Mouse (Mus musculus) hindbrain, embryonic 15.5 days (tissue): ENCODE measurements around the gene 1700013F07Rik. TPM values are rescaled to one million over a fixed set of nuclear protein-coding genes. Genes with fewer than 3 reads are reported as not detected.
"Not testable (repeated sequence)": the region's sequence is repeated elsewhere in the genome, so short reads cannot be mapped to it uniquely, and the experiment has no call there.

Source experiments
- ATAC-seq: fragments of 200-750 bp; cut with Nextera tagmentation; 2 replicates; pipeline ENCODE4 v1.8.0; 2017; ENCODE audit warnings: low read depth, moderate number of reproducible peaks, moderate TSS enrichment; ENCODE audit not compliant: low FRiP score
- H3K27ac ChIP-seq: fragments of 300-500 bp; sonication (generic); replicated peaks from 2 replicates; pipeline ENCODE4 v1.5.1; 2015; ENCODE audit warnings: mild to moderate bottlenecking, inconsistent platforms
- H3K27me3 ChIP-seq: fragments of 300-500 bp; sonication (generic); 2 replicates; pipeline ENCODE4 v1.6.1; 2015; ENCODE audit warnings: control low read depth, inconsistent platforms
- H3K36me3 ChIP-seq: fragments of 300-500 bp; sonication (generic); 2 replicates; pipeline ENCODE4 v1.6.1; 2015; ENCODE audit warnings: control low read depth, inconsistent platforms
- H3K4me1 ChIP-seq: fragments of 300-500 bp; sonication (generic); replicated peaks from 2 replicates; pipeline ENCODE4 v1.6.1; 2015; ENCODE audit warnings: control low read depth, inconsistent platforms
- H3K4me2 ChIP-seq: fragments of 300-500 bp; sonication (generic); 2 replicates; pipeline ENCODE4 v1.6.1; 2015; ENCODE audit warnings: moderate library complexity, mild to moderate bottlenecking, inconsistent platforms
- H3K4me3 ChIP-seq: fragments of 300-500 bp; sonication (generic); 2 replicates; pipeline ENCODE4 v1.5.1; 2015; ENCODE audit warnings: mild to moderate bottlenecking, inconsistent platforms
- H3K9ac ChIP-seq: fragments of 300-500 bp; sonication (generic); 2 replicates; pipeline ENCODE4 v1.6.1; 2015; ENCODE audit warnings: inconsistent platforms
- H3K9me3 ChIP-seq: fragments of 300-500 bp; sonication (generic); 2 replicates; pipeline ENCODE4 v1.6.1; 2016; ENCODE audit warnings: control low read depth, inconsistent platforms
- WGBS: fragments of 180-500 bp; shearing (Covaris S2); methylation state at CpG from one replicate; pipeline ENCODE4 v1.1.7; 2015; 5-methylcytosine and 5-hydroxymethylcytosine counted together
- polyA plus RNA-seq: library from polyadenylated mRNA; unstranded; fragments of >200 nt; fragmentation: Nextera tagmentation; extraction: Ambion mirVana; gene quantifications from 2 replicates; pipeline ENCODE4 v1.2.1, GENCODE M21; 2015

The 1700013F07Rik gene
- polyA plus RNA-seq, 1 experiment from 2014 or later, result 2.4 TPM

- ATAC-seq, result no peak
- Histone ChIP-seq H3K9ac (no peak overlapping the region), H3K27ac (no peak overlapping the region), H3K27me3 (no peaks in the 10 kb centered on the region), H3K4me1 (peaks cover 20% of the 10 kb centered on the region), H3K4me3 (no peak overlapping the region), H3K9me3 (no peaks in the 10 kb centered on the region), H3K4me2 (no peak overlapping the region), H3K36me3 (peaks cover 32% of the 10 kb centered on the region)
- WGBS, result 90% methylated on average over 4 of the region's 4 CpGs
These were observed 23.9 kb downstream of the 1700013F07Rik start for GRCm38 (mm10) chr3:108557888-108558287.

GRCm38 (mm10) chr3:108562133-108562730 is 28.3 kb downstream of the 1700013F07Rik start, which contains the start of gene Tmem167b:
Gene Tmem167b (minus strand): TSS chr3:108562466.
- peak within 1 kb of the TSS; percentile 67 for H3K4me3 ChIP-seq
- peak within 1 kb of the TSS; percentile 80 for H3K4me2 ChIP-seq
- peaks cover 27% of the 10 kb centered on the region for H3K36me3 ChIP-seq
- peak within 1 kb of the TSS; percentile 64 for H3K9ac ChIP-seq
- H3K9me3 ChIP-seq, result no peaks in the 10 kb centered on the region
- under 1% methylated on average over 43 of the region's 45 CpGs for WGBS
- ATAC-seq, result peak; percentile 98
- H3K27ac ChIP-seq, result peak within 1 kb of the TSS; percentile 93
- peaks cover 22% of the 10 kb centered on the region for H3K4me1 ChIP-seq
- H3K27me3 ChIP-seq, result no peaks in the 10 kb centered on the region

- no peaks in the 10 kb centered on the region for H3K27me3 ChIP-seq
- H3K4me1 ChIP-seq, result peaks cover 22% of the 10 kb centered on the region
- H3K27ac ChIP-seq, result peak overlapping the region; percentile 93
- H3K4me2 ChIP-seq, result peak overlapping the region; percentile 80
- 15% methylated on average over 15 of the region's 15 CpGs for WGBS
- ATAC-seq, result peak; percentile 73
- no peaks in the 10 kb centered on the region for H3K9me3 ChIP-seq
- H3K9ac ChIP-seq, result peak overlapping the region; percentile 5
- H3K36me3 ChIP-seq, result peaks cover 21% of the 10 kb centered on the region
- peak overlapping the region; percentile 67 for H3K4me3 ChIP-seq
These were observed 28.9 kb downstream of the 1700013F07Rik start for GRCm38 (mm10) chr3:108562777-108563271.

- 6% methylated on average over 4 of the region's 4 CpGs for WGBS
- peak overlapping the region; percentile 67 for H3K4me3 ChIP-seq
- peak overlapping the region; percentile 93 for H3K27ac ChIP-seq
- peaks cover 22% of the 10 kb centered on the region for H3K4me1 ChIP-seq
- no peaks in the 10 kb centered on the region for H3K27me3 ChIP-seq
- H3K9ac ChIP-seq, result peak overlapping the region; percentile 5
- peaks cover 16% of the 10 kb centered on the region for H3K36me3 ChIP-seq
- no peaks in the 10 kb centered on the region for H3K9me3 ChIP-seq
- H3K4me2 ChIP-seq, result peak overlapping the region; percentile 80
- ATAC-seq, result 0 out of 2 replicates have a peak, but pooled peaks have one; percentile 5
These were observed 29.4 kb downstream of the 1700013F07Rik start for GRCm38 (mm10) chr3:108563309-108563708.

- Histone ChIP-seq H3K9me3 (no peaks in the 10 kb centered on the region), H3K27me3 (no peaks in the 10 kb centered on the region), H3K9ac (no peak overlapping the region), H3K4me2 (no peak overlapping the region), H3K36me3 (no peaks in the 10 kb centered on the region), H3K4me3 (no peak overlapping the region), H3K27ac (peak overlapping the region; percentile 49), H3K4me1 (peaks cover 17% of the 10 kb centered on the region)
- no peak for ATAC-seq
- 10% methylated on average over 15 of the region's 15 CpGs for WGBS
These were observed 34.3 kb downstream of the 1700013F07Rik start for GRCm38 (mm10) chr3:108567990-108568877.

- not testable (repeated sequence) for H3K27me3 ChIP-seq, H3K4me3 ChIP-seq, H3K9me3 ChIP-seq, ATAC-seq, H3K9ac ChIP-seq, H3K36me3 ChIP-seq, H3K4me2 ChIP-seq, H3K27ac ChIP-seq
- 58% methylated on average over 3 of the region's 3 CpGs for WGBS
- peaks cover 19% of the 10 kb centered on the region for H3K4me1 ChIP-seq
These were observed 35.7 kb downstream of the 1700013F07Rik start for GRCm38 (mm10) chr3:108569636-108570035.

- Histone ChIP-seq H3K27me3 (no peaks in the 10 kb centered on the region), H3K36me3 (no peaks in the 10 kb centered on the region), H3K9me3 (no peaks in the 10 kb centered on the region), H3K4me1 (peaks cover 19% of the 10 kb centered on the region), H3K9ac (no peak overlapping the region), H3K4me2 (peak overlapping the region; percentile 62), H3K27ac (0 out of 2 replicates have a peak overlapping the region, but pooled peaks have one; percentile 84), H3K4me3 (peak overlapping the region; percentile 63; the same call in 1 of the 2 replicates)
- WGBS, result 87% methylated on average over 14 of the region's 14 CpGs
- no peak; the same call in none of the 2 replicates for ATAC-seq
These were observed 36.9 kb downstream of the 1700013F07Rik start for GRCm38 (mm10) chr3:108570813-108571212.

- H3K4me2 ChIP-seq, result peak within 1 kb of the TSS; percentile 62
- H3K36me3 ChIP-seq, result no peaks in the 10 kb centered on the region
- 2% methylated on average over 42 of the region's 42 CpGs for WGBS
- H3K4me3 ChIP-seq, result peak within 1 kb of the TSS; percentile 63
- no peaks in the 10 kb centered on the region for H3K27me3 ChIP-seq
- peak; percentile 98 for ATAC-seq
- peaks cover 19% of the 10 kb centered on the region for H3K4me1 ChIP-seq
- no peaks in the 10 kb centered on the region for H3K9me3 ChIP-seq
- peak within 1 kb of the TSS; percentile 67 for H3K9ac ChIP-seq
- H3K27ac ChIP-seq, result peak within 1 kb of the TSS; percentile 84
These were observed 37.7 kb downstream of the 1700013F07Rik start, which contains the start of gene Taf13 for GRCm38 (mm10) chr3:108571443-108572294. Gene Taf13 (plus strand): TSS chr3:108571698.

GRCm38 (mm10) chr3:108572309-108573010 is 38.5 kb downstream of the 1700013F07Rik start:
- no peaks in the 10 kb centered on the region for H3K36me3 ChIP-seq
- WGBS, result 41% methylated on average over 18 of the region's 18 CpGs
- H3K9ac ChIP-seq, result peak overlapping the region; percentile 67
- H3K4me3 ChIP-seq, result peak overlapping the region; percentile 63
- peaks cover 19% of the 10 kb centered on the region for H3K4me1 ChIP-seq
- ATAC-seq, result no peak
- peak overlapping the region; percentile 62 for H3K4me2 ChIP-seq
- H3K9me3 ChIP-seq, result no peaks in the 10 kb centered on the region
- H3K27ac ChIP-seq, result peak overlapping the region; percentile 84; the same call in 1 of the 2 replicates
- H3K27me3 ChIP-seq, result no peaks in the 10 kb centered on the region

- H3K4me2 ChIP-seq, result no peak overlapping the region
- H3K27ac ChIP-seq, result no peak overlapping the region
- H3K36me3 ChIP-seq, result peaks cover 3% of the 10 kb centered on the region; the same call in 1 of the 2 replicates
- H3K4me1 ChIP-seq, result peaks cover 19% of the 10 kb centered on the region
- no peak overlapping the region for H3K4me3 ChIP-seq
- H3K9ac ChIP-seq, result no peak overlapping the region
- no peaks in the 10 kb centered on the region for H3K27me3 ChIP-seq
- no peaks in the 10 kb centered on the region for H3K9me3 ChIP-seq
- no peak for ATAC-seq
- 91% methylated on average over 5 of the region's 5 CpGs for WGBS
These were observed 40.1 kb downstream of the 1700013F07Rik start for GRCm38 (mm10) chr3:108574018-108574417.

- Histone ChIP-seq H3K9me3 (no peaks in the 10 kb centered on the region), H3K4me2 (no peak overlapping the region), H3K27me3 (no peaks in the 10 kb centered on the region), H3K4me1 (no peaks in the 10 kb centered on the region), H3K9ac (no peak overlapping the region), H3K4me3 (no peak overlapping the region), H3K27ac (no peak overlapping the region), H3K36me3 (no peaks in the 10 kb centered on the region)
- WGBS, result 81% methylated on average over 4 of the region's 4 CpGs
- ATAC-seq, result no peak
These were observed 50.6 kb downstream of the 1700013F07Rik start for GRCm38 (mm10) chr3:108584580-108584979.
